Mouse (Mus musculus): ENCODE measurements around the gene Ubc.

GRCm38 (mm10) chr5:125404536-125404902 lies 14.5 kb upstream of the Ubc start:
- no peak for TF ChIP-seq CTCF (conservative IDR thresholded peaks at IDR 0.05; ENCODE audit: insufficient read depth, insufficient read length, low read depth, low read length)
- TF ChIP-seq POLR2A (IDR thresholded peaks at IDR 0.05; ENCODE audit: low read depth, low read length), result no peak

Data from kidney, adult 2 months (tissue).